Comparison of ENCODE assay signal across 8 mouse cellular contexts in genomic region chr1:182020831-182021460, GRCm38 (mm10). TPM values are rescaled to one million over a fixed set of nuclear protein-coding genes. Genes with fewer than 3 reads are reported as not detected.
DNase-seq lines count a peak whose midpoint lies in the region; ATAC-seq and TF ChIP-seq lines count a peak whose summit lies in the region.

No protein-coding gene starts in this region.

- H3K4me2 ChIP-seq in CH12.LX (ENCODE audit: insufficient read depth, low read depth, poor library complexity, severe bottlenecking) = peak overlapping the region; percentile 42
- H3K4me2 ChIP-seq in intestine, embryonic 15.5 days (replicated peaks) = peak overlapping the region; percentile 65

- TF ChIP-seq EP300 in CH12.LX (IDR thresholded peaks at IDR 0.05; ENCODE audit: low read length) = no peak

- no peak overlapping the region for H3K27ac ChIP-seq in CH12.LX (ENCODE audit: insufficient read depth, low read depth)
- peak overlapping the region; percentile 89; the same call in 1 of the 2 replicates for H3K27ac ChIP-seq in intestine, embryonic 15.5 days
- peak overlapping the region; percentile 99 for H3K27ac ChIP-seq in midbrain, embryonic 10.5 days (replicated peaks)

- WGBS in intestine, embryonic 15.5 days = 33% methylated on average over 11 of the region's 11 CpGs
- WGBS in midbrain, embryonic 10.5 days = 24% methylated on average over 11 of the region's 11 CpGs

- no peak overlapping the region for H3K4me3 ChIP-seq in CH12.LX (replicated peaks in 1 of 3; ENCODE audit: low read depth in 2 of 3, low read length in 2 of 3, poor library complexity in 1 of 3)
- peak overlapping the region; percentile 93 for H3K4me3 ChIP-seq in intestine, embryonic 15.5 days (replicated peaks)
- H3K4me3 ChIP-seq in midbrain, embryonic 10.5 days = peak overlapping the region; percentile 87

- H3K9ac ChIP-seq in CH12.LX (ENCODE audit: insufficient read depth, low read depth) = no peak overlapping the region
- peak overlapping the region; percentile 85; the same call in 1 of the 2 replicates for H3K9ac ChIP-seq in intestine, embryonic 15.5 days

- H3K36me3 ChIP-seq in CH12.LX (replicated peaks in 1 of 2; ENCODE audit: control insufficient read depth in 1 of 2, insufficient read depth in 1 of 2, low read length in 1 of 2) = peaks cover under 1% of the 10 kb centered on the region in 2 experiments
- no peaks in the 10 kb centered on the region for H3K36me3 ChIP-seq in intestine, embryonic 15.5 days
- peaks cover 9% of the 10 kb centered on the region for H3K36me3 ChIP-seq in midbrain, embryonic 10.5 days

- peaks cover 24% of the 10 kb centered on the region for H3K79me2 ChIP-seq in CH12.LX (replicated peaks; ENCODE audit: control insufficient read depth, extremely low read depth, insufficient read depth, poor library complexity, severe bottlenecking)

- in situ Hi-C loops in CH12.LX (cut with MboI; ENCODE audit: low pct_ligation_motif_present, low pct_unique_long_range_greater_than_20kb, low sequenced_read_pairs) = loop anchor here (5.0 kb wide), 1 partner anchor 66 kb away; no protein-coding TSS in a partner anchor

- TF ChIP-seq CTCF in CH12.LX (conservative IDR thresholded peaks at IDR 0.05 in 1 of 2, IDR thresholded peaks at IDR 0.05 in 1 of 2; ENCODE audit: low read depth in 2 of 2, low read length in 2 of 2) = no peak

- ATAC-seq in intestine, embryonic 15.5 days = no peak
- no peak for ATAC-seq in monocyte, adult 5-6 weeks (replicated peaks; ENCODE audit: insufficient number of reproducible peaks, low FRiP score, low TSS enrichment, poor library complexity, severe bottlenecking)

- TF ChIP-seq POLR2A in CH12.LX (IDR thresholded peaks at IDR 0.05; ENCODE audit: low read depth, low read length) = no peak

- dilution Hi-C loops in CH12.LX (cut with MboI; ENCODE audit: extremely low pct_ligation_motif_present, extremely low pct_unique_long_range_greater_than_20kb, low sequenced_read_pairs) = no loop called here

- no peaks in the 10 kb centered on the region for H3K9me3 ChIP-seq in CH12.LX (replicated peaks; ENCODE audit: low read length)
- no peaks in the 10 kb centered on the region for H3K9me3 ChIP-seq in intestine, embryonic 15.5 days
- H3K9me3 ChIP-seq in midbrain, embryonic 10.5 days (replicated peaks) = no peaks in the 10 kb centered on the region

- DNase-seq in adrenal gland, postnatal 14 days = peak; percentile 30
- no peak for DNase-seq in adrenal gland, adult 18-20 months (ENCODE audit: low spot score in 2 of 2)
- DNase-seq in CH12.LX (ENCODE audit: extremely low read depth) = no peak
- DNase-seq in fat pad, adult 2 months (ENCODE audit: extremely low read depth, low read depth, low spot score) = peak; percentile 23
- DNase-seq in midbrain, embryonic 10.5 days (ENCODE audit: low spot score) = peak; percentile 19
- DNase-seq in thymus, postnatal 14 days = no peak

- H3K4me1 ChIP-seq in CH12.LX (ENCODE audit: control insufficient read depth in 1 of 2, insufficient read depth in 2 of 2) = peaks cover 6 to 17% of the 10 kb centered on the region in 2 experiments
- 0 out of 2 replicates have a peak, but pooled peaks cover 2% of the 10 kb centered on the region for H3K4me1 ChIP-seq in intestine, embryonic 15.5 days (replicated peaks)
- H3K4me1 ChIP-seq in midbrain, embryonic 10.5 days = peaks cover 25% of the 10 kb centered on the region

- H3K27me3 ChIP-seq in CH12.LX (replicated peaks) = peaks cover 13% of the 10 kb centered on the region
- no peaks in the 10 kb centered on the region for H3K27me3 ChIP-seq in intestine, embryonic 15.5 days (replicated peaks)
- peaks cover 7% of the 10 kb centered on the region; the same call in 1 of the 2 replicates for H3K27me3 ChIP-seq in midbrain, embryonic 10.5 days (ENCODE audit: low read depth, poor library complexity, severe bottlenecking)

- TF ChIP-seq RAD21 in CH12.LX (IDR thresholded peaks at IDR 0.05; ENCODE audit: low read depth, low read length) = no peak

TF ChIP-seq in CH12.LX, 34 proteins besides CTCF, POLR2A, EP300 and RAD21:
- TF ChIP-seq KAT2A (IDR thresholded peaks at IDR 0.05; ENCODE audit: insufficient replicate concordance, low read length) = no peak
- no peak for TF ChIP-seq CHD1 (IDR thresholded peaks at IDR 0.05; ENCODE audit: low read depth, low read length)
- no peak for TF ChIP-seq GABPA (IDR thresholded peaks at IDR 0.05; ENCODE audit: insufficient replicate concordance, low read depth, low read length)
- no peak for TF ChIP-seq USF1 (IDR thresholded peaks at IDR 0.05; ENCODE audit: low read depth, low read length)

RNA-seq across cellular contexts. Expression of gene Enah, which starts 1.2 kb away (rescaled TPM):
- 69.3 and 79.2 TPM in 2 replicates for total RNA-seq in adrenal gland, postnatal 14 days (2021)
- 10 to 100 TPM; 66.5 to 68.8 TPM for total RNA-seq in adrenal gland, adult 18-20 months (2021)
- total RNA-seq in CH12.LX (2012; rRNA removed) (72.6 and 80.1 TPM in 2 replicates), CH12.LX (2014; rRNA removed) (45.3 and 52.4 TPM in 2 replicates)
- polyA plus RNA-seq in CH12.LX (2012; ENCODE audit: insufficient read length, low read depth) = 75.3 and 79.0 TPM in 2 replicates
- 12.3 and 13.4 TPM in 2 replicates for polyA plus RNA-seq in intestine, embryonic 15.5 days (2015; fragmentation: Nextera tagmentation; extraction: Ambion mirVana)
- 23.2 and 26.9 TPM in 2 replicates for polyA plus RNA-seq in midbrain, embryonic 10.5 days (2016; fragmentation: Nextera tagmentation; extraction: Ambion mirVana)
- 0.11 to 0.39 TPM in 2 of 3 replicates, not detected in the other for total RNA-seq in monocyte, adult 5-6 weeks (2017)

Comparison
In these comparisons a context has a peak if more than half of its experiments do, and no peak if none do; other contexts are left out.
1. DNase-seq: peak in adrenal gland, postnatal 14 days (single experiment), fat pad, adult 2 months (single experiment) and midbrain, embryonic 10.5 days (single experiment); none in adrenal gland, adult 18-20 months (0 of 2), CH12.LX (single experiment) and thymus, postnatal 14 days (single experiment).
2. H3K4me3 ChIP-seq: peak in intestine, embryonic 15.5 days (single experiment) and midbrain, embryonic 10.5 days (single experiment); none in CH12.LX (0 of 3).
3. RNA of gene Enah, which starts 1.2 kb away (total RNA-seq): 45.3 to 80.1 TPM in CH12.LX, 69.3 to 79.2 TPM in adrenal gland, postnatal 14 days and 66.5 to 68.8 TPM in adrenal gland, adult 18-20 months; 0.11 to 0.39 TPM in monocyte, adult 5-6 weeks; every median in the first group is over 10 times any median in the second.